Mouse (Mus musculus) layer of hippocampus, adult 9-11 months (tissue): Measurements from ENCODE around the gene Slc12a7.
"Not testable (repeated sequence)": the region's sequence is repeated elsewhere in the genome, so short reads cannot be mapped to it uniquely, and the experiment has no call there.

ENCODE experiments used
- DNase-seq: peaks from one replicate; pipeline ENCODE4 v3.0.0; 2022

Gene Slc12a7

GRCm38 (mm10) chr13:73720241-73720640 is 12.7 kb upstream of the Slc12a7 start:
- no peak for DNase-seq

GRCm38 (mm10) chr13:73723081-73723668 is 9.7 kb upstream of the Slc12a7 start:
- peak; percentile 7 for DNase-seq

DNA sequence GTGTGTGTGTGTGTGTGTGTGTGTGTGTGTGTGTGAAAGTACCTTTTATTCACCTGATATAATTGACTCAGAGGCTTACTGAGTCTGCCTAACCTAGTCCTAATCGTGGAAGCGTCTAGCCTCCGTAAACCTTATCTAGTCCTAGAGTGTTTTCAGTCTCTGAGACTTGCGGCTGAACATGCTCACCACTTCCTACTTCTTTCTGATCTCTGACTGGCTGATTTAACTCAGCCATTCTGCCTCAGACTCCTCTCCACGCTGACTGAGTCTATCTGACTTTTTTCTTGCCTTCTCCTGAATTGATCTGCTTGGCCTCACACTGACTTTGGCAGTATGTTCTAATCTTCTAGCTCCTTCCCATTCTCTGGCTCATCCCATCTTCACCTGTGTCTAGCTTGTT is 7.6 kb upstream of the Slc12a7 start:
- DNase-seq = no peak

- DNase-seq = no peak
These were observed 5.3 kb upstream of the Slc12a7 start for GRCm38 (mm10) chr13:73727621-73728025.

GRCm38 (mm10) chr13:73728633-73729032 is 4.3 kb upstream of the Slc12a7 start:
- DNase-seq = no peak

GRCm38 (mm10) chr13:73730913-73731312 is 2.0 kb upstream of the Slc12a7 start:
- no peak for DNase-seq

DNA sequence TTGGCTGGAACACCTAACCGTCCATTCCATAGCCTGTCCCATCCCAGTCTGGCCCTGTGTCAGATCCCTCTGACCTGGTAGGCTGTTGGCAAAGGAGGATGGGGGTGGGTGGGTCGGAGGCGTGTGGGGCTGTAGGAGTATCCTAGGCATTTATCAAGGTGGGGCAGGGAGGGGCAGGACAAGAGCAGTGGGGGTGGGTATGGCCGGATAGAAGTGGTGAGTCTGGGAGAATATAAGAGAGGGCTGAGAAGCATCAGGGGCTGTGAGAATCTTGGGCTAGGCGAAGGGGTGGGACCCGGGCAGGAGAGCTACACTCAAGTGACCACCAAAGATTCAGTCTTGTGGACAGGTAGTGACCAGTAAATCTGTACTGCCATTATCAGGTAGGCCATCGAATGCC is 659 bp upstream of the Slc12a7 start:
- no peak for DNase-seq

DNA sequence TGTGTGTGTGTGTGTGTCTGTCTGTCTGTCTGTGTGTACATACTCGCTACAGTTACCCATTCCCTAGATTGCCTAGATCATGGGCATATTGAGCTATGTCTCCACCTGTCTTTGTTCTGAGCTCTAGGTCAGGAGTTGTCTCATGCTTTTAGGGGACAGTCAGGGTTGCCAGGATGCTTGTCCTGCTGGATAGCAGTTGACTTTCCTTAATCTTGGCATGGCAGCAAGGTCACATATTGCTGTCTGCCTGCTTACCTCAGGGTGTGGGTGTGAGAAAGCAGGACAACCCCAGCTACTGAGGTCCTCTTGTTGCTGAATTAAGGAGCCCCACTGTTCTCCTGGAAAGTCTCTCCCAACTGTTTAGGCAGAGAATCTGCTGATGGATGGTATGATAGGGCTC is 1.5 kb downstream of the Slc12a7 start:
- DNase-seq = no peak

DNA sequence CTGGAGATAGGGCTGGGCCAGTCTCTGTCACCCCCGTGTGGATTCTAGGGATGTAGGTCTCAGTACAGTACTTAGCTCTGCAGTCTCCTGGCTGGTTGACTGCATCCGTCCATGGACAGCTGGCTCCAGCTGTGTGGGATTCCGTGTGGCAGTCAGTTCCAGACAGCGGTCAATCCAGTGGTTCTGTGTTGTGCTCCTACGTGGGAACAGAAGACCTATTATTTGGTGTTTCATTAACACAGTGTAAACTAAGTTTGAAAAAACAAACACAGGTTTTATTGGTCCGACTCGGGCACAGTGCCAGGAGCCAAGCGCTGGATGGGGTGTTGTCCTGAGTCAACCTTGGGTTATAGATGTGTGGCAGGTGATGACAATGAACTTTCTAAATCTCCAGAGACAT is 2.4 kb downstream of the Slc12a7 start:
- DNase-seq = no peak

DNA sequence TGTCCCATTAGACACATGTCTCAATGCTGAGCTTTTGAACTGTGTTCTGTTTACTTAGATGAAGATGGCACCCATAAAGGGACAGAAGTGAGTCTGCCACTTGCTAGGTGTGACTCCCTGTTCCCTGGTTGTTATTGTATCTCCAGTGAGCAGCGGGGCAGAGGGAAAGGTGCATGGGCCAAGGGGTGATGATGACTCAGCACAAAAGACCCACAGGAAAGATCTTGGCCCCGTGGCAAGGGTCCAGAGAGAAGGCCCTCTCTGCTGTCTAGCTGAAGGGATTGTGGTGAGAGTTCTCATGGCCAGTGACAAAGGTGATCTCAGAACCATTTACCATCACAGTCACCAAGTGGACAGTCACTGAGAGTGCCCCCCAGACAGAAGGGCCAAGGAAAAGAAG is 3.0 kb downstream of the Slc12a7 start:
- DNase-seq = no peak

DNA sequence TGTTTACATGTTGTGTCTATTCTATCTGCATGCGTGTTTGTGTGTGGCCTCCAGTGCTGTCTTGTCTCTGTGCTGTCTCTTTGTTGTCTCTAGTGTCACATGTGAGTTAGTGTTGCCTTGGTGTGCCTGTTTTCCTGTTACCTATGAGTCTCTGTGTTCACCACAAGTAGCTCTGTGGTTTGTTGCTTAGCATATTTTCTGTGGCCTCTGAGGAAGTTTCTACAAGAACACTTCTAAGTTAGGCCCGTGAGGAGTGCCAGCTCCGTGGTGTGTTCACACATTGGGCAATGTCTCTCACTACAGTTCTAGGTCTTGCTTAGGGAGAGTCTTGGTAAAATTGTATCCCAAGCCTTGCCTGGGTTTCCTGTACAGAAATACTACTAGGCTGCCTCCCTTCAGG is 4.0 kb downstream of the Slc12a7 start:
- no peak for DNase-seq

GRCm38 (mm10) chr13:73740399-73740944 is 7.6 kb downstream of the Slc12a7 start:
- not testable (repeated sequence) for DNase-seq

- DNase-seq = no peak
These were observed 10.1 kb downstream of the Slc12a7 start for GRCm38 (mm10) chr13:73742944-73743343.

- peak; percentile 33 for DNase-seq
These were observed 10.8 kb downstream of the Slc12a7 start for GRCm38 (mm10) chr13:73743662-73744061.

- peak; percentile 5 for DNase-seq
These were observed 16.0 kb downstream of the Slc12a7 start for GRCm38 (mm10) chr13:73748663-73749440.

DNA sequence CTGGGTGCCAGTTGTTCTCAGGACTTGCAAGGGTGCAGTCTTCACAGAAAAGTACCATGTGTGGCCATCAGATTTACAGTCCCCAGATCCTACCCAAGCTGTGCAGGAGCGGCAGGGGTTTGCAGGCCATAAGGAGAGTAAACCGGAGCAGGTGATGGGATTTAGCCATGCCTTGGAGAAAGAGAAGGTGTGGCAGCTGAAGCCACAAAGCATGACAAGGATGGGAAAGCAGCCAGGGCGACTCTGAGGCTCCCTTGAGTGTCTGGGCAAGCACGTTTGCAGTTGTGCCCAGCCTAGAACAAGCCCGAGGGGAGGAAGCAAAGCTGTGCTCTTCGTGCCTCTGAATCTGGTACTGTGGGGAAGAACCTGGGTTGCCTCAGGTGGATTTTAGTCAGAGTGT is 17.5 kb downstream of the Slc12a7 start:
- peak; percentile 13 for DNase-seq

- DNase-seq = no peak
These were observed 18.4 kb downstream of the Slc12a7 start for GRCm38 (mm10) chr13:73751284-73751683.

DNA sequence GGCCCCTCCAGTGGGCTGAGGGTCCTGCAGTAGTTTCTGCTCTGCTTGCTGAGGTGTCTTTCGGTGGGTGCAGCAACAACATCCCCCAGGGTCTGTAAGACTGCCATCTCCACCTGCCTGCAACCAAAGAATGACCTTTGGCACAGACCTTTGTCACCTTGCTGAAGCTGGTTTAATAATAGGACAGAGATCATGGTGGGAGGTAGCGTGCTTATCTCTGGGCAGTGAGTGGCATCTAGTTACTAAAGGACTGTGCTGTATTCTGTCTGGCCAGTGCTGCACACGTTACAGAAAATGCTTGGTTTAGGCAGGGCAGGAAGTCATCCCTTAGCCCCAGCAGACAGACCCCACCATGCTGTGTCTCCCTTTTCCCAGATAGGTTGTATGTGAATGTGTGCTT is 22.9 kb downstream of the Slc12a7 start:
- DNase-seq = no peak

GRCm38 (mm10) chr13:73756916-73757315 is 24.0 kb downstream of the Slc12a7 start:
- DNase-seq = no peak

DNA sequence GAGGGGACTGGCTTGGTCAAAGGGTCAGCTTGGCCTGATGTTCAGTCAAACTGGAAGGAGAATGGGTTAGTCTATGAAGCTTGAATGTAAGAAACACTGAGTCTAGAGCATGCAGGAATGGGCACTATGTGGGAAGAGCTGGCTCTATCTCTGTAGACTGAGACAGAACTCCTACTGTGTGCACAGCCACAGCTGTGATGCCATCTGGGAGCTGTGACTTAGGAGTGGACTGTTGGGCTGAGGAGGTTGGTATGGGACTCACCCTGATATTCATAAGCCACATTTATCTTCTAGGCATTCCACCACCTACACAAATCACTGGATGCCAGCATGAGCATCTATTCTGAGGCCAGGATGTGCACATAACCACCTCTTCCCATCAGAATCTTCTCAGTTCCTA is 24.5 kb downstream of the Slc12a7 start:
- no peak for DNase-seq

- DNase-seq = no peak
These were observed 26.7 kb downstream of the Slc12a7 start for GRCm38 (mm10) chr13:73759596-73759995.

GRCm38 (mm10) chr13:73760126-73760525 is 27.2 kb downstream of the Slc12a7 start:
- DNase-seq = no peak

DNA sequence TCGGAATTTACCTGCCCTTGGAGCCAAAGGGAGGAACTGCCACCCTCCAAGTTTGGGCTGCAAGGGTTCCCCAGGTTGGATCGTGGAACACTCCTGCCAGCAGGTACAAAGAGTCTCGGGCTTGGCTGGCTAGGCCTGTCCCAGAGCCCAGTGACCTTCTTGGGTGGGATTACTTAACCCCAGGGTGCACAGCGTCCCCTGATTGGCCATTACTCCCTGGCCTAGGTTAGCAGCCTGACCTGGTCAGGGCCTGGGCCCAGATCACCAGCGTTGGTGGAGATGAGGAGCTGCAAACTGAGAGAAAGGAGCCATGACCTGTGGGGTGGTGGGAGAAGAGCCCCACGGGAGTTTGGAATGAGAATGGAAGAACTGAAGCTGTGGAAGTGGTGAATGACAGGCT is 30.0 kb downstream of the Slc12a7 start:
- no peak for DNase-seq
